Mouse (Mus musculus) 3134 (cell line): ENCODE measurements around the gene Mrpl20.

Experiments used
- DNase-seq: peaks from one replicate; pipeline ENCODE4 v3.0.0-alpha.2; 2011; ENCODE audit warnings: low spot score; ENCODE audit not compliant: insufficient read length; ENCODE audit errors: extremely low read depth

The Mrpl20 gene

DNA sequence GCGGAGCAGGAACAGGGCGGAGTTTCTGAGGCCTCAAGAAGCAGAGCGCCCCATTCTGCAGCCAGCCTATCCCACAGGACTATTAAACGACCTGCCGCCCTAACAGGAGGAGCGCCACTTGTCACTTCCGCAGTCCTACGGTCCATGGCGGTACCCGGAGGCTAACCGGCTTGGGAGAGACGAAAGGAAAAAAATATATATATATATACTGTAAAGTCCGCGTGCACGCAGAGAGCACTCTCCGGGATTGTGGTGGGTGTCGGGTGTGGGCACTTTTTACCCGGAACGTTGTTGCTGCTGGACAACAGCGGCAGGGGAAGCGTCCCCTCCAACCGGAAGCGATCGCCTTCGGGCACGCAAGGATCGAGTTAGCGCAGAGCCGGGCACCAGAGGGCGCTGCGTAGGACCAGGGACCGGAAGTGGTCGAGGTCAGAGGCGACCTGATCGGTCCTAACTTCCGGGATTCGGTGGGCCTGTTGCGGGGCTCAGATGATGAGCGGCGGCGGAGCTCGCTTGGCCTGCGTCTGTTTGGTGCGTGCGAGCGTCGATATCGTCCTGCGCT, 28.6 kb downstream of the Mrpl20 start, which contains the start of gene Aurkaip1:
Gene Aurkaip1 (plus strand): TSS at position 68 of the 562 bp plus-strand sequence.
- peak; percentile 90 for DNase-seq

DNA sequence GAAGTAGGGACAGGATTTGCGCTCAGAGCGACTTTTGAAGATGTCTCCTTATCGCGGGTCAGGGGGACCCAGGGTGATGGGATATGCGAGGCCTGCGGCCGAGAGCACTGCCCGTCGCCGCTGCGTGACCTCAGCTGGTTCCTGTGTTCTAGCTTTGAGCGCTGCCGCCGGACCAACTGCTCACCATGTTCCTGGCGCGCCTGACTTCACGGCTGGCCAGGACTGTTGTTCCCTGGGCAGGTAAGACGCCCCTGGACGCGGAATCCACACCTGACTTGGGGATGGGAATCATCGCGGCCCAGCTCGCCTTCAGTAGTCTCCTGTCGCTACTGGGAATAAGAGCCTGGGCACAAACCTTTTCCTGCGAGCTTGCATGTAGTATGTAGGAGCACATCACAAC, 29.2 kb downstream of the Mrpl20 start:
- no peak for DNase-seq

DNA sequence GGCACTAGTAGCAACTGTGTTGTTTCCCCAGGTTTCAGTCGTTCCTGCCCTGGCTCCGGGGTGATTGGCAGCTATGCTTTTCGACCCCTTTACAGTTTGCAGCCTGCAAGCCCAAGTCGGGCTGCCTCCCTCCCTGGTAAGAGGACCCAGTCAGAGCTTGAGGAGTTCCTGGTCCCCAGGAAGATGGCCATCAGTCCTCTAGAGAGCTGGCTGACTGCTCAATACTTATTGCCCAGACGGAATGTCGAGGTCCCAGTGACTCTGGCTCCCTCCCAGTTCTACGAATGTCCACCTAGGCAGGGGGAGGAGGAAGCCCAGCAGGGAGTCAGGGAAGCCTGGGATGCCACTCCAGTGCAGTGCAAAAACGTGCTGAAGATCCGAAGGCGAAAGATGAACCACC, 29.6 kb downstream of the Mrpl20 start:
- no peak for DNase-seq

DNA sequence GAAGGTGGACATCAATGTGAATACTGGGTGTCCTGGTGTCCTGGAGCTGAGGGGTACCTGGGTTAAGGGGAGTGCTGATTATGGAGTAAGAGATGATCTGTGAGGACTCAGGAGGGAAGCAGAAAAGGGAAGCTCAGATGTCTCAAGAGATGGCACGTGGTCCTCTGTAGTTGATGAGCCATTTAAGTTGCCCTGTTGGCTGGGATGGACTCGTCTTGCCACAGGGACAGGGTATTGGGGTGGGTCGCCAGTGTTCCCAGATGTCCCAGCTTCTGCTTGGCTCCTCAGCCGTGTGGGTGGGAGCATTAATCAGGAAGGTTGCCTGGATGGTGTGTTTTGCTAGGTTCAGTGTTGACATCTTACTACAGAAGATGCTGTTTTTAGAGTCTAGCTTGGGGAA, 30.6 kb downstream of the Mrpl20 start:
- no peak for DNase-seq

DNA sequence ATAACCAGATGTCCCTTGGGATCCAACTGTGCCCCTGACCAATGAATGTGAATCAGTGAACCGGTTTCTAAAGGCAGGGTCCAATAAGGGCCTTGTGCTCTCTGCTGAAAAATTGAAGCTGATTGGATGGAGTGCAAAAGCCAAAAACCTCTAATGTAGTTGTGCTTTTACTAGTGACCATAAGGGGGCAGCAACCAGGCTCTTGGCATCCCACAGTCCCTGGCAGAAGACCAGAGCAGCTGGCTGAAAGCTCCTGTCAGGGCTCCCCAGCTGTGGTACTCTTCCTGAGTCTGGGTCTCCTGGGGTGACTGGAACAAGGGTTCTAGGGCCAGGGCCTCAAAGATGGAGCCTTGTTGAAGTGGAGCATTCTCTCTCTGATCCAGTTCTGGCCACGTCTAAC, 31.2 kb downstream of the Mrpl20 start:
- DNase-seq = peak; percentile 57

DNA sequence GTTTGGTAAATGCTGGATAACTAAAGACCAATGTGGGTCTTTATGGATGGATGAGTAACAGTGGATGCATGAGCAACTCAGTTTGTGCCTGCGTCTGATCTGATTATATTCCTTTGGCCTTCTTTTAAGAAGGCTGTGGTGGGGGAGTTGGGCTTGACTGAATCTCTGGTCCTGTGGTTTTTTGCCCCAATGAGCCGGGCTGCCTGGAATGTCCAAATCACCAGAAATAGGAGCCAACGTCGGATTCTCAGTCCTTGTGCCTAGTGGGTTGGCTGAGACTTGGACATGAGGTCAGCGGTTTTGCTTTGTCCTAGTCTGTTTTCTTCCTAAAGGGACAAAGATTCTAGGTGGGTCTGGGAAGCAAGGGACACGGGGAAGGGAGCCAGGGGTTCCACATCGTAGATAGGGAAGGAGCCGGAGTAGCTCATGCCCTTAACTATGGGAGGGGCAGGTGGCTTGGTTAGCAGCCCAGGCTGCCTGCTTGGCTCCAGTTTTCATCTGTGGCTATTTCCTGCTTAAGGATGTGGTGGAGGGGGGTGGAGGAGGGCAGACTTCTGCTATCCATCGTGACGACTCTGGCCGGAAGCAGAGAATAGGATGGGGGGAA, 34.8 kb downstream of the Mrpl20 start:
- DNase-seq = peak; percentile 71

DNA sequence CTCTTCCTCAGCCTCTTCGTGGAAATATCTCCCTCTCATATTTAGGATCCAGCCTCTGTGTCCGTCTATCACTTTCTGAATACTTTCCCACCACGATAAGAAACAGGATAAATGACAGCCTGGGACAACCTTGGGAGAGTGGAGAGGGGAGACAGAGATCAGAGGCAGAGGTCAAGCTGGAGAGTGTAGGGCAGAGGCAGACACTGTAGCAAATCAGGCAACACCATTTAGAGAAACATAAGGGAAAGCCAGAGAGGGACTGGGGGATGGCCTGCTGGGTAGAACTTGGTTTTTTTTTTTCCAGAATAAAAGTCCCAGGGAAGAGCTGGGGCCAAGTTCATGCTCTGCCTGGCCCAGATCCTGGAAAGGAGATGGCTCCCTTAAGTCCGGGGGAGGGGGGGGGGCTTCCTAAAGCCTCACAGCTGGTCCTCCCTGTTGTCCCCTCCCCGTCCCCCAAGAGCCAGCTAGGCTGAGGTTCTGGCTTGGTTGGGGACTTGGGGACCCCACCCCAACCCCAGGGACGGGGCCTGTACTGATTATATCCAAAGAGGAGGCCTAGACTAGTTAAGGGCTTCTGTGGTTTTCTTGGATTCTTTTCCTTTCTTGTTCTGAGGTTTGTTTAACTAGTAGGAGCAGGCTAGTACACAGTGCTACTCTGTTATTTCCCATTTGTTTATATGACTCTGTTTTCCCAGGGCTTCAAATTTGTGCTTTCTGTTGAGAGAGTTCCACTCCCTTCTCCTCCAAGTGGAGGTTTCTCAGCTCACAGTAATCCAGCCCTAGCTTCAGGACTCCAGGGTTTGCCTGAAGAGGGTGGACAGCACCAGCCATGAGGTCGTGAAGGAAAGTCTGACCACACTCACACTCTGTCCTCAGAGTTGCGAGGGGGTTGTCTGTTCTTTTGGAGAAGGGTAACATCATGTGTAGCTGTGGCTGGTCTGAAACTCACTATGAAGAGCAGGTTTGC, 35.8 kb downstream of the Mrpl20 start:
- peak; percentile 64 for DNase-seq

DNA sequence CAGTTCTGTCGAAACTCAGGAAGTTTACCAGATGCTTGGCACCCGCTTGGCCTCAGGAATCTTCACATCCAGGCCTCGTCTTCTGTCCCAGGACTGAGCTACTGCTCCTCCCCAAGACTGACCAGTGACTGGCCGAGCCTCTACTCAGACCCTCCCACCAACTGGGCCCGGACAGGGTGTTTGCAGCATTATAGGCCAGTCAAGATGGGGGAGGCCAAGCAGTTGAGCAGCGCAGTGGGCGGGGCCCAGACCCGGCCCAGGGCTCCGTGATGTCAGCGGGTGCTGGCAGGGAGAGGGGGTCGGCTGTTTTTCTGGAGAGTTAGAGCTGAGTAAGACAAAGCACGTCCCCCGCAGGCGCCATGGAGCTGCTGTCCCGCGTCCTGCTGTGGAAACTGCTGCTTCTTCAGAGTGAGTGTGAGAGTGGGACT, 36.8 kb downstream of the Mrpl20 start, which contains the start of gene Mxra8:
Gene Mxra8 (plus strand): TSS at position 198 of the 428 bp plus-strand sequence.
- peak; percentile 93 for DNase-seq

DNA sequence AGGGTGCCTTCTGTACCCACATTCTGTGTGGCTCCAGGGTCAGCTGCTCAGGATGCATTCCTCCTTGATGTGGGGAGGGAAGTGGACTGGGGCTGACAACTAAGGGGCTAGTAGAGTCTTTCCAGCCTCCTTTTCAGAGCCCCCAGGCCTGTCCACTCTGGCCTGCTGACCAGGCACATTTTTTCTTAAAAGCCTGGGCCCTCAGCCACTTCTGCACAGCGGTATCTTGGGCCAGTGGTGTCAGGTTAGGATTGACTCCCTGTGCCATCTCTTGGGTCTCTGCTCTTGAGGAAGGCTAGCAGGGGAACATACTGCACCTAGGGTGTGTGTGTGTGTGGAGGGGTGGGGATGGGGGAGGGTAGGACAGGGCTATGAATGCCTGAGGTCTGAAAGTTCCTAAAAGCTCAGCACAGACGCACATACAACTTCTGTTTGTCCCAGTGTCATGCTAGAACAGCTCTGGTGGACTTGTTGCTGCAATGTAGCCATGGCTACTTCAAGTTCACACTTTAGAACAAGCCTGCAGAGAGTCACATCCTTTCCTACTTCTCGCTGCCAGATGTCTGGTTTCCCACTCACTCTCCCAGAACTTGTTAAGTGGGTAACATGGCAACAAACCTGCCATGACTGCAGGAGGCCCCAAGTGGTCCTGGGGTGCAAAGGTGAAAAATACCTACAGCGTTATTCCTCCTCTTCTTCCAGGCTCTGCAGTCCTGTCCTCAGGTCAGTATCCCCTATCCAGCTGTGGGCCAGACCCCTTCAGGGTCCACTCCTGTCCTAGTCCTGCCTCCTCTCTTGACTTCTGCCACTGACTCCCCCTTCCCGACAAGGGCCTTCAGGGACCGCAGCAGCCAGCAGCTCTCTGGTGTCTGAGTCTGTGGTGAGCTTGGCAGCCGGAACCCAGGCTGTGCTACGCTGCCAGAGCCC, 37.7 kb downstream of the Mrpl20 start:
- no peak for DNase-seq

DNA sequence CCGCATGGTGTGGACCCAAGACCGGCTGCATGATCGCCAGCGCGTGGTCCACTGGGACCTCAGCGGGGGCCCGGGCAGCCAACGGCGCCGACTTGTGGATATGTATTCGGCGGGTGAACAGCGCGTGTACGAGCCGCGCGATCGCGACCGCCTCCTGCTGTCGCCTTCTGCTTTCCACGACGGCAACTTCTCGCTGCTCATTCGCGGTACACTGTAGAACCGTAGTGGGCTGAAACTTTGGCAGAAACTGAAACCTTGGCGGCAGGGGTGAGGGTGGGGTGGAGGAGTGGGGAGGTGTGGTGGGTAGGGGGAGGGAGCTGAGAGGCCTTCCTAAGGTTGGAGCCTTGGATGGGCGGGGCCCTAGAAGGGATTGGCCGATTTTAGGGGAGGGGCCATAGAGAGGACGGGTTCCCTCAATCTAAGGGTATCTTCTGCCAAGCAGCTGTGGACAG, 38.4 kb downstream of the Mrpl20 start:
- DNase-seq = no peak

DNA sequence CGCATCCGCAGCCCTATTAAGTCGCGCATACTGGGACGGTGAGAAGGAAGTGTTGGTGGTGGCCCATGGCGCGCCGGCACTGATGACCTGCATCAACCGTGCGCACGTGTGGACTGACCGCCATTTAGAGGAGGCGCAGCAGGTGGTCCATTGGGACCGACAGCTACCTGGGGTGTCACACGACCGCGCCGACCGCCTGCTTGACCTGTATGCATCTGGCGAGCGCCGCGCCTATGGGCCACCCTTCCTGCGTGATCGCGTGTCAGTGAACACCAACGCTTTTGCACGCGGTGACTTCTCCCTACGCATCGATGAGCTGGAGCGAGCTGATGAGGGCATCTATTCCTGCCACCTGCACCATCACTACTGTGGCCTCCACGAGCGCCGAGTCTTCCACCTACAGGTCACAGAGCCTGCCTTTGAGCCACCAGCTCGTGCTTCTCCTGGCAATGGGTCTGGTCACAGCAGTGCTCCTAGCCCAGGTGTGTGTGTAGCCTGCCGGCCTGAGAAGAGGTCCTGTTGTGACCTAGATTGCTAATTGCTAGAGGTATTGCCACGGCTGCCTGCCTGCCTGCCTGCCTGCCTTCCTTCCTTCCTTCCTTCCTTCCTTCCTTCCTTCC, 39.1 kb downstream of the Mrpl20 start:
- no peak for DNase-seq

DNA sequence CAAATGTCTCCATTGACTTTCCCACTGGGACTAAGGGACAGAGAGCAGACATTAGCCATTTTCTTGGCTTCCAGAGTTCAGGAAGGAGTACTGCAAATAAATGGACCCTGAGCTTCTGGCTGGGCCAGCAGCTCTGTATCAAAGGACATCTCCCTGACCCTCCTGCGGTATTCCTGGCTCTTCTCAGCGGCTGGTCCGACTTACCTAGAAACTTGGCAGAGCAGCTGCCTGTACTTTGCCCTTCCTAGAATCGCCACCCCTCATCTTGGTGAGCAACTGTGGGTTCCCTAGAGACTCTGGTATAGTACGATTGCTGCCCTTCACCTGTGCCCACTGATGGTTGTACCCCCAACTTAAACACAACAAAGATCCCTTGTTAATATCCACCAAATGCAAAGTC, 40.6 kb downstream of the Mrpl20 start:
- no peak for DNase-seq

DNA sequence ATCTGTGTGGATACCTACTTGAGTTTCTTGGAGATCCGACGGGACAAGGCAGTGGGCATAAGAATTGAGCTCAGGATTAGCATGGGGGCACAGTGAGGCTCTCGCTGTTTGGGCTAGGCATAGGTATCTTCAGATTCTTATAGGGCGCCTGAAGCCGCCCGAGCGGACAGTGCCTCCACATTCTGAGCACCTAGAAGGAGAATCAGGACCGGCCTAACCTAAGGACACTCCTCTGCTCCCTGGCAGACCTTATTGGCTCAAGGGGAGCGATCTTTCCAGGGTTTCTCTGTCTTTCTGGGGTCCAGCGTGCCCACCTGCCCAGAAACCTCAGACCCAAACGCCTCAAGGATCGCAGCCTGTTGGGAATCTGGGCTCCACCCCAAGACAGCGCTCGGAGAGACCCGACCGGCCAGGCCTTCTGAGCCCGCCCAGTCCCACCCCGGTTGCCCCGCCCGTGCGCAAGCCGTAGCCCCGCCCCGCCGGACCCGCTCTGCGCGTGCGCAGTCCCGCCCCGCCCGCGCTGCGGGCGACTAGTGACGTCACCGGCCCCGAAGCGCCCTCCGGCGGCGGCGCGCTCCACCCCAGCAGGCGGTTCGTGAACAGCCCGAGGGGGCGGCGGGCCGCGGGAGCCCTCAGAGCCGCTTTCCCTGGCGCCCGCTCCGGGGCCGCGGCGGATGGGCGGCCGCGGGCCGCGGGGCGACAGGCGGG, 44.3 kb downstream of the Mrpl20 start, which contains the start of gene Dvl1:
Gene Dvl1 (plus strand): TSS at position 532 of the 708 bp plus-strand sequence.
- peak; percentile 84 for DNase-seq

DNA sequence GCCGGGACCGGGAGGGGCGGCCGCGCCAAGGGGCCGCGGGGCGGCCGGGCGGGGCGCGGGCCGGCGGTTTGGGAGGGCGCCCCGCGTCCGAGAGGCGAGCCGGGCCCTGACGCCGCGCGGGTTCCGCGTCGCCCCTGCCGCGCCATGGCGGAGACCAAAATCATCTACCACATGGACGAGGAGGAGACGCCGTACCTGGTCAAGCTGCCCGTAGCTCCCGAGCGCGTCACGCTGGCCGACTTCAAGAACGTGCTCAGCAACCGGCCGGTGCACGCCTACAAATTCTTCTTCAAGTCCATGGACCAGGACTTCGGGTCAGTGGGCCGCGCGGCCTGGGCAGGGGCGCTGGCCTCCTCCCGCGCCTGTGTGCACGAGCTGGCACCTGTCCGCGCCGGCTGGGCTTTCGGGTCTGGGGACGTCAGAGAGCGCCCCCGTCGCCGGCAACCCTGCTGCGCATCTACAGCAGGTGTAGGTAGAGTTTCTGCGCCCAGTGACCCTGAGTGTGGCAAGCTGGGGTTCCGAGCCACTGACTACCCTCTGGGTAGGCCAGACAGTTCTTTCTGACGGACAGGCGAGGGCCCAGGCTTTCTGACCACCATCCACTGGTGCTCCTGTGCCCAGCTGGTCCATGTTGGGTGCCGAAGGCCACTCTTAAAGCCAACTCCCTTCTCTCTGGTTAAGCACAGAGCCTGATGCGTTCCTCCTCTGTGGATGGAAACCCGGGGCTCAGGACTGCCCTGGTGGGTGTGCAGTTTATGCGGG, 45.1 kb downstream of the Mrpl20 start:
- DNase-seq = peak; percentile 51

DNA sequence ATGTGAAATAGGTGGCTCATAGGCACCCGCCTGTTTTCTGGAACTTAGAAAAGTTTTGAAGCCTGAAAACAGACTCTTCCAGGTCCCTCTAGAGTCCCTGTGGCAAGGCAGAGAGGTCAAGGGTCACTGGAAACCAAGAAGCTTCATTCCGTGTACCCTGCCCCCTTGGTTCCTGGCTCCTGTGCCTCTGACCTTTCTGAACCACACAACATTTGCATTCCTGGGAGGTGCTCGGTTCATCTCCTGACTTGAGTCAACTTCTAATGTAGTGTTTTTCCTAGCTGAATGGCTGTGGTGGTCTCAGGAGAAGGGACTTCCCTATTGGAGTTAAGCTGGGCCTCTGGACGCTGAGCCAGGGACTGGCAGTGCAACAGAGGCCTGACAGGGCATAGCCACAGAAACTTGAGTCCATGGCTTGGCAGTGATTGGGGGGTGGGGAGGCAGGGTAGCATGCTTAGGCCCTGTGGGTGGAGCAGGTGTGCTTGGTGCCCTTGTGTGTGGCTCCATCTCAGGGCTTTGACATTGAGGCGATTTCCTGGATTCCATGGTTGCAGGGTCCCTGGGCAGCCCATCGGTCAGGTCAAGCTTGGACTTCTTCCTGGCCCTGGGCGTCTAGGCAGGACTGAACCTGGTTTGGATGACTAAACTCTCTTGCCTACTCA, 45.9 kb downstream of the Mrpl20 start:
- DNase-seq = no peak

DNA sequence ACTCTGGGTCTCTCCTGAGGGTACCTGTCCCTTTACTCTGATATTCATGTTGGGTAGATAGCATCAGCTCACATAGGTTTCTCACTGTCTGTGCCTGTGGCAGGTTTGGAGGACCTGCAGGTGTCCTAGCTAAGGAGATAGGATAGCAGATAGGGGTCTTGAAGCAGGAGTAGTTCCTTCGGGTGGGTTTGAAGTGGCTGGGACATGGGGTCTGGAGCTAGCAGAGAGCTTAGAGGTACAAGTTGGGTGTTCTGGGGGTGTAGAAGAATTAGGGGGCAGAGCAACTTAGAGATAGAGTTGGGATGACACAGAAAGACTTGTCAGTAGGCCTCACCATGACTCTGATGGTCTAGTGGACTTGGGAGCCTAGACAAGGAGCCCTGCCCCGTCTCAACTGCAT, 46.7 kb downstream of the Mrpl20 start:
- DNase-seq = no peak

DNA sequence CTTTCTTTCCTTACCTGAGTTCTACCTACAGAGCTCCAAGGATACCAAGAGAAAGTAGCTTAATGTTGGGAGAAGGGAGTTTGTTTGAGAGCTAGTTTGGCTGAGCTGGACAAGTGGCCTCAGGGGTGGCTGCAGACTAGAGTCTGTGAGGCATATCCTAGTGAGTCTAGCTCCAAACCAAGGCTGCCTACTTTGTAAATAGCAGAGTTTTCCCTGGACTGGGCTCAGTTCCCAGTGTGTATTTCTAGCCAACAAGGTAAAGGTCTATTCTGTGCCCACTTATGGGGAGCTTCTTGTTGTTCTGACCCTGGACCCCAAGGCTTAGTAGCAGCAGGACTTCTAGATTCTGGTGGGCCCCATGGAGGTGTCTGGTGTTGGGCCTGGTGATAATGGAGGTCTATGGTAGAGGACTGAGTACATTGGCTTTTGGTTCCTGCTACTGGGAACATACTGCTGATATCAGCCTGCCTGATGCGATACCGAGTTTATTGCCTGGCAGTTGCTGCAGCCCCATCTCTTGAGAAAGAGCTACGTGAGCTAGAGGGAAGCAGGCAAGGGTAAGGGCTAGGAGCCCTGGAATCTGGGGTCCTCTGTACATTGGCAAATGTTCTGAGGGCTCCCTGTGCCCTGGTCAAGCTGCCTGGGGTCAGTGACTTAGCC, 47.2 kb downstream of the Mrpl20 start:
- no peak for DNase-seq
